Mouse (Mus musculus) stomach, postnatal 0 days (tissue): ENCODE measurements around the gene Pcdh7.

Experiments
- CTCF ChIP-seq: IDR thresholded peaks from 2 replicates; pipeline ENCODE4 v1.5.1; 2016; ENCODE audit warnings: antibody characterized with exemption, low read depth, mild to moderate bottlenecking, moderate library complexity
- EP300 ChIP-seq: optimal IDR thresholded peaks from 2 replicates; pipeline ENCODE3; 2016; ENCODE audit warnings: antibody characterized with exemption

- TF ChIP-seq CTCF (no peak), EP300 (no peak)
Measured at GRCm38 (mm10) chr5:58083056-58083455, 365.3 kb downstream of the Pcdh7 start.
